Mouse (Mus musculus) cerebellum, adult 8-10 months (tissue): ENCODE results near the gene Xrcc1.
"Not testable (repeated sequence)": the region's sequence is repeated elsewhere in the genome, so short reads cannot be mapped to it uniquely, and the experiment has no call there.

Experiments
- DNase-seq: peaks from one replicate; pipeline ENCODE4 v3.0.0; 2022

The Xrcc1 gene

GRCm38 (mm10) chr7:24608017-24608416 is 61.9 kb downstream of the Xrcc1 start:
- DNase-seq = no peak

GRCm38 (mm10) chr7:24608561-24608960 is 62.5 kb downstream of the Xrcc1 start:
- DNase-seq = no peak

- no peak for DNase-seq
Measured at GRCm38 (mm10) chr7:24610144-24610878, 64.2 kb downstream of the Xrcc1 start, which contains the start of gene Phldb3. Phldb3 (plus strand) TSS chr7:24610763.

- no peak for DNase-seq
Measured at GRCm38 (mm10) chr7:24610879-24611494, 64.9 kb downstream of the Xrcc1 start.

GRCm38 (mm10) chr7:24611709-24612108 is 65.6 kb downstream of the Xrcc1 start:
- no peak for DNase-seq

- no peak for DNase-seq
Measured at GRCm38 (mm10) chr7:24612308-24612910, 66.3 kb downstream of the Xrcc1 start.

GRCm38 (mm10) chr7:24614816-24615215 is 68.7 kb downstream of the Xrcc1 start:
- DNase-seq = no peak

GRCm38 (mm10) chr7:24617763-24618162 is 71.7 kb downstream of the Xrcc1 start:
- DNase-seq = no peak

GRCm38 (mm10) chr7:24618374-24618773 is 72.3 kb downstream of the Xrcc1 start:
- DNase-seq = not testable (repeated sequence)

- DNase-seq = no peak
Measured at GRCm38 (mm10) chr7:24619671-24620397, 73.7 kb downstream of the Xrcc1 start.

- no peak for DNase-seq
Measured at GRCm38 (mm10) chr7:24621193-24621592, 75.1 kb downstream of the Xrcc1 start.

GRCm38 (mm10) chr7:24622967-24623366 is 76.9 kb downstream of the Xrcc1 start:
- no peak for DNase-seq
